Mouse (Mus musculus): ENCODE data around the gene Acad12.

The Acad12 gene

GRCm38 (mm10) chr5:121583765-121584501 is 34.8 kb downstream of the Acad12 start:
- DNase-seq (ENCODE audit: low read depth), result peak; percentile 97

GRCm38 (mm10) chr5:121581945-121582344 is 36.8 kb downstream of the Acad12 start:
- no peak for DNase-seq (ENCODE audit: low read depth)

GRCm38 (mm10) chr5:121576927-121577488 is 41.7 kb downstream of the Acad12 start:
- no peak for DNase-seq (ENCODE audit: low read depth)

DNA sequence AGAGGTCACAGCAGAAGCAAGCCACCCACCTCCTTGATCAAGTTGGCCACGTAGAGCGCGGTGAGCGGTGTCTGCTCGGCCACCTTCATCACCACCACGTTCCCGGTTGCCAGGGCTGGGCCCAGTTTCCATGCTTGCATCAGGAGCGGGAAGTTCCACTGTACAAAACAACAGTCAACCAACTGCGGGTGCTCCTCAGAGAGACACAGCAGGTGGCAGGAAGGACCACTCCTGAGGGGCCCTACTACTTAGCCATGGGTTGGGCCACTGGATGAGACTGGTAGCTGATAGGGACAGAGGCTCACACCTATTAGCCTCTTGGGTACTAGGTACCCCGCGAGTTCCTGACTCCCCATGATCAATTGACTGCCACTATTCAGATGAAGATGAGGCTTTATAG is 42.9 kb downstream of the Acad12 start:
- no peak for DNase-seq (ENCODE audit: low read depth)

DNA sequence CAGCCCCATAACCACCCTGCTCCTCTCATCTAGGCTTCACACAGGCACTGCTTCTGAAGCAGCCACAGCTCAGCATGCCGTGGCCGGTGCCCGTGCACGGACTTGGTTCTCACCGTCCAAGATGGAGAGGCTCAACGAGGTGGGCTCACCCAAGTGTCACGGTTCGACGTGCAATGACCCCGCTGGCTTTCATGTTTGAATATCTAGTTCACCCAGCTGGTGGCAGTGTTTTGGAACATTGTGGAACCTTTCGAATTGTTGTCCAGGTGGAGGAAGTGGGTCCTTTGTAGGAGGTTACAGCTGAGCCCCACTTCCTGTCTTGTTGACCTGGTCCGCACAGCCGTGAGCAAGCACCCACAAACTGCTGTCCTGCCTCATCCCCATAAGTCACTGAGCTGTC is 44.6 kb downstream of the Acad12 start:
- DNase-seq (ENCODE audit: low read depth), result no peak

DNA sequence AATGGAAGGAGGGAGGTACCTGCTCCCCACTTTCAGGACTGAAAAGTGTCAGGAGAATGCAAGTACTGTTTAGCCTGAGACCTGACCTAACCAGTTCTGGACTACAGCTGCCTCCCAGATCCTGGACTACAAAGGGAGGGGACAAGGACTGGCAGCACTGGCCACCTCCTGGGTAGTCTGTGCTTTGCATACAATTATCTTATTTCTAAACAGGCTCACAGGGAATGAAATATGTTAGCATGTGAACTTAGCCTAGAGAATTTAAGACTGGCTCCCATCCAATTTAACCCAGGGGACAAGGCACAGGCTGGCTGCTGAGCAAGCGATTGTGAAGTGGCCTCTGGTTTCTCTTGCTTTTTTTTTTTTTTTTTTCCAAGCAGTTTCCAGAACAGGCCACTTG is 48.0 kb downstream of the Acad12 start:
- DNase-seq (ENCODE audit: low read depth), result no peak

DNA sequence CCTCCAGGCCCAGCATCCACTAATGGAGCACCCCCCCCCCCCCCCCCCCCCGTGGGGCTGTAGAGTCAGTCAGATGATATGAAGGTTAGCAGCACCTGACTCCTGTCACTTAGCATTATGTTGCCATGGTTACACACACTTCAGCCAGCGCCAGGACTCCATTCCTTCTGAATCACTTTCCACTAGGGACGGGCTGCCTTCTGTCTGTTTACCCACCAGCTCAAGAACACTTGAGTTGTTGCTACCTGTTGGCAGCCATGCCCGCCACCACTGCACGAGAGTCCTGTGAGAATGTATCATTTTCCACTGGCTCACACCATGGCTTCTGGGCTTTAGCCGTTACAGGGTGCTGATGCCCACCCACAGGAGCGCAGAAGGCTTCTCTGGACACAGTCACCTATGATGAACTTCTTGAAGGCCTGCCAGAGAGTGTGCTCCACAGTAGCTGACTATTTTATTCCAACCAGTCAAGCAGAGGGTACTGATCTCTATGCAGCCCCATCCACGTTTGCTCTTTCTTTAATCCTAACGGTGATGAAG is 48.8 kb downstream of the Acad12 start:
- DNase-seq (ENCODE audit: low read depth), result no peak

GRCm38 (mm10) chr5:121566035-121566681 is 52.6 kb downstream of the Acad12 start:
- no peak for DNase-seq (ENCODE audit: low read depth)

- DNase-seq (ENCODE audit: low read depth), result peak; percentile 73
These were observed 54.3 kb downstream of the Acad12 start for GRCm38 (mm10) chr5:121564468-121564895.

GRCm38 (mm10) chr5:121562436-121562835 is 56.3 kb downstream of the Acad12 start:
- no peak for DNase-seq (ENCODE audit: low read depth)

- DNase-seq (ENCODE audit: low read depth), result no peak
These were observed 69.5 kb downstream of the Acad12 start for GRCm38 (mm10) chr5:121549196-121549595.

GRCm38 (mm10) chr5:121547084-121547483 is 71.7 kb downstream of the Acad12 start:
- no peak for DNase-seq (ENCODE audit: low read depth)
